ENCODE assay signal across 8 mouse cellular contexts in genomic region chr8:117172904-117173303, GRCm38 (mm10). TPM values are rescaled to one million over a fixed set of nuclear protein-coding genes. Genes with fewer than 3 reads are reported as not detected.
DNase-seq lines count a peak whose midpoint lies in the region; ATAC-seq lines count a peak whose summit lies in the region.

No protein-coding gene starts in this region.

- 22% methylated on average over 7 of the region's 7 CpGs for WGBS in heart, embryonic 13.5 days

- 0 out of 2 replicates have a peak overlapping the region, but pooled peaks have one; percentile 8 for H3K27ac ChIP-seq in heart, embryonic 13.5 days (replicated peaks)

- H3K4me3 ChIP-seq in heart, embryonic 13.5 days = no peak overlapping the region

- no peak overlapping the region for H3K9ac ChIP-seq in heart, embryonic 13.5 days

- ATAC-seq in heart, embryonic 13.5 days (ENCODE audit: extremely low read depth, insufficient number of reproducible peaks, low FRiP score, low TSS enrichment) = no peak

- H3K27me3 ChIP-seq in heart, embryonic 13.5 days (replicated peaks) = no peaks in the 10 kb centered on the region

- H3K4me1 ChIP-seq in heart, embryonic 13.5 days = peaks cover 31% of the 10 kb centered on the region

- peak; percentile 17 for DNase-seq in retina, postnatal 1 day
- DNase-seq in retina, embryonic 14.5 days (ENCODE audit: low spot score) = no peak
- peak; percentile 17 for DNase-seq in cerebellum, adult 11 months
- peak; percentile 43 to 63 for DNase-seq in kidney, postnatal 36 days
- no peak for DNase-seq in thymus, postnatal 10 days (ENCODE audit: low spot score in 2 of 2)
- no peak for DNase-seq in frontal cortex, postnatal 14 days (ENCODE audit: low spot score in 2 of 2)
- no peak for DNase-seq in layer of hippocampus, adult 8-10 months (ENCODE audit: low spot score in 2 of 2)

- peaks cover 9% of the 10 kb centered on the region; the same call in 1 of the 2 replicates for H3K36me3 ChIP-seq in heart, embryonic 13.5 days

- no peaks in the 10 kb centered on the region for H3K9me3 ChIP-seq in heart, embryonic 13.5 days

- H3K4me2 ChIP-seq in heart, embryonic 13.5 days = no peak overlapping the region

RNA-seq across cellular contexts. Expression of gene Gan, which starts 15.0 kb away (rescaled TPM):
- 0.94 and 1.0 TPM in 2 replicates for polyA plus RNA-seq in heart, embryonic 13.5 days (2015; fragmentation: Nextera tagmentation; extraction: Ambion mirVana)
- 10 to 100 TPM; 18.1 to 20.3 (median 19.0) TPM for total RNA-seq in layer of hippocampus, adult 8-10 months (2022)

Comparison
In these comparisons a context has a peak if more than half of its experiments do, and no peak if none do; other contexts are left out.
1. DNase-seq: peak in retina, postnatal 1 day (single experiment), cerebellum, adult 11 months (single experiment) and kidney, postnatal 36 days (2 of 2); none in retina, embryonic 14.5 days (single experiment), thymus, postnatal 10 days (0 of 2), frontal cortex, postnatal 14 days (0 of 2) and layer of hippocampus, adult 8-10 months (0 of 2).